Mouse (Mus musculus) gastrocnemius, postnatal 10 days (tissue): ENCODE data around the gene Evpl. TPM values are rescaled to one million over a fixed set of nuclear protein-coding genes. Genes with fewer than 3 reads are reported as not detected.

ENCODE experiments used
- DNase-seq: peaks from one replicate; pipeline ENCODE4 v3.0.0; 2021; ENCODE audit warnings: mixed read lengths
- total RNA-seq, 2 experiments: library from RNA; stranded (reverse); gene quantifications; 2 replicates each; pipeline ENCODE4 v1.2.3; 2021

Evpl gene
- total RNA-seq, 2 experiments from 2014 or later, result 0.09 to 0.34 TPM

DNA sequence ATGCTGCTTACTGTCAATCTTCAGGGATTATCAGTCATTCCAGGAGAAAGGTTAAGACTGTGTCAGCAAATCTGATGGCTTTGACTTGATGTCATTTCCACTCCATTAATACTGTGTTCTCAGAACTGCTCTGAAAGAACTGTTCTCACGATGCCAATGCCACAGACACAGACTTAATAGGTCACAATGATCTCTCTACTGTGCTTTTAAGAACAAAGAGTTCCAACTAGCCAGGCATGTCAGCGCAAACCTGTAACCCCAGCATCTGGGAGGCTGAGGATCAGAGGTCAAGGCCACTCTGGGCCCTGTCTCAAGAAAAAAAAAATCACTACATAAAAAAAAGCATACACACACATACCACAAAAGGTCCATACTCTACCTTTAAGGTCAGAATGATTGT is 65.9 kb downstream of the Evpl start:
- DNase-seq, result no peak

Other genes starting within 250 kb of the Evpl start
- gene Galk1, start 225.4 kb downstream of the Evpl start, total RNA-seq, result 10 to 100 TPM; 14.8 to 19.2 TPM
- gene H3f3b, start 210.1 kb downstream of the Evpl start, total RNA-seq, result 100 to 1,000 TPM; 252 TPM
- 10 to 100 TPM; 13.6 to 15.8 TPM for gene Unk, start 207.8 kb downstream of the Evpl start, total RNA-seq
- gene Unc13d, start 160.1 kb downstream of the Evpl start, total RNA-seq, result under 1 TPM; 0.45 TPM
- gene Wbp2, start 151.1 kb downstream of the Evpl start, total RNA-seq, result 10 to 100 TPM; 64.8 to 66.8 TPM
- gene Trim47, start 110.9 kb downstream of the Evpl start, total RNA-seq, result 10 to 100 TPM; 21.9 to 31.7 TPM
- gene Trim65, start 106.9 kb downstream of the Evpl start, total RNA-seq, result 1 to 10 TPM; 3.3 to 3.6 TPM
- gene Mrpl38, start 99.2 kb downstream of the Evpl start, total RNA-seq, result 10 to 100 TPM; 40.8 to 46.2 TPM
- 10 to 100 TPM; 13.8 to 18.2 TPM for gene Fbf1, start 69.9 kb downstream of the Evpl start, total RNA-seq
- 10 to 100 TPM; 28.5 to 31.3 TPM for gene Ten1, start 39.2 kb downstream of the Evpl start, total RNA-seq
- gene Acox1, start 39.0 kb downstream of the Evpl start, total RNA-seq, result 10 to 100 TPM; 39.1 to 41.4 TPM
- gene Srp68, start 36.1 kb upstream of the Evpl start, total RNA-seq, result 10 to 100 TPM; 74.6 to 77.9 TPM
- gene Galr2, start 42.9 kb upstream of the Evpl start, total RNA-seq, result under 1 TPM; 0.66 to 0.84 TPM
- gene Exoc7, start 69.2 kb upstream of the Evpl start, total RNA-seq, result 10 to 100 TPM; 62.7 to 68.3 TPM
- gene Foxj1, start 97.3 kb upstream of the Evpl start, total RNA-seq, result under 1 TPM; 0.14 to 0.29 TPM
- gene Rnf157, start 175.0 kb upstream of the Evpl start, total RNA-seq, result 10 to 100 TPM; 43.1 to 43.3 TPM
- gene Ubald2, start 196.0 kb upstream of the Evpl start, total RNA-seq, result 10 to 100 TPM; 48.1 to 54.4 TPM
- not detected for gene Qrich2, start 228.2 kb upstream of the Evpl start, total RNA-seq